Mouse (Mus musculus): Measurements from ENCODE around the gene Slc3a2. TPM values are rescaled to one million over a fixed set of nuclear protein-coding genes. Genes with fewer than 3 reads are reported as not detected.
A peak's percentile ranks its signal among the peaks of the same experiment; 100 is the strongest.

Slc3a2 gene
- polyA plus RNA-seq, 1 experiment from 2014 or later, result 77.0 TPM

- Histone ChIP-seq H3K4me2 (ENCODE audit: low read depth, low read length) (peak overlapping the region; percentile 82), H3K4me1 (replicated peaks; ENCODE audit: control insufficient read depth, insufficient read depth, low read length) (peaks cover 34% of the 10 kb centered on the region), H3K9ac (ENCODE audit: low read length) (peak overlapping the region; percentile 91), H3K9me3 (ENCODE audit: control insufficient read depth, low read length) (no peaks in the 10 kb centered on the region), H3K36me3 (ENCODE audit: control insufficient read depth, insufficient read depth, low read length) (peaks cover 11% of the 10 kb centered on the region), H3K27me3 (ENCODE audit: control insufficient read depth, insufficient read depth, low read depth, low read length) (no peaks in the 10 kb centered on the region), H3K27ac (ENCODE audit: low read length) (peak overlapping the region; percentile 94), H3K4me3 (ENCODE audit: low read length) (peak overlapping the region; percentile 89)
- ATAC-seq (ENCODE audit: low read depth), result peak; percentile 7; the same call in 1 of the 2 replicates
- WGBS, result 6% methylated on average over 13 of the region's 13 CpGs
These were observed 9.0 kb downstream of the Slc3a2 start for GRCm38 (mm10) chr19:8713997-8714652.

- H3K4me2 ChIP-seq (ENCODE audit: low read depth, low read length), result peak overlapping the region; percentile 82
- H3K27ac ChIP-seq (ENCODE audit: low read length), result peak overlapping the region; percentile 94
- H3K27me3 ChIP-seq (ENCODE audit: control insufficient read depth, insufficient read depth, low read depth, low read length), result no peaks in the 10 kb centered on the region
- peaks cover 34% of the 10 kb centered on the region for H3K4me1 ChIP-seq (replicated peaks; ENCODE audit: control insufficient read depth, insufficient read depth, low read length)
- H3K4me3 ChIP-seq (ENCODE audit: low read length), result peak overlapping the region; percentile 89
- ATAC-seq (ENCODE audit: low read depth), result peak; percentile 94
- H3K36me3 ChIP-seq (ENCODE audit: control insufficient read depth, insufficient read depth, low read length), result peaks cover 18% of the 10 kb centered on the region
- H3K9me3 ChIP-seq (ENCODE audit: control insufficient read depth, low read length), result no peaks in the 10 kb centered on the region
- under 1% methylated on average over 50 of the region's 51 CpGs for WGBS
- peak overlapping the region; percentile 91 for H3K9ac ChIP-seq (ENCODE audit: low read length)
These were observed 9.7 kb downstream of the Slc3a2 start for GRCm38 (mm10) chr19:8713306-8713996.

- peaks cover 24% of the 10 kb centered on the region for H3K36me3 ChIP-seq (ENCODE audit: control insufficient read depth, insufficient read depth, low read length)
- peak overlapping the region; percentile 91 for H3K9ac ChIP-seq (ENCODE audit: low read length)
- peak overlapping the region; percentile 94 for H3K27ac ChIP-seq (ENCODE audit: low read length)
- WGBS, result under 1% methylated on average over 13 of the region's 13 CpGs
- H3K9me3 ChIP-seq (ENCODE audit: control insufficient read depth, low read length), result no peaks in the 10 kb centered on the region
- peak overlapping the region; percentile 82 for H3K4me2 ChIP-seq (ENCODE audit: low read depth, low read length)
- H3K4me3 ChIP-seq (ENCODE audit: low read length), result peak overlapping the region; percentile 89
- peak; percentile 75 for ATAC-seq (ENCODE audit: low read depth)
- H3K27me3 ChIP-seq (ENCODE audit: control insufficient read depth, insufficient read depth, low read depth, low read length), result no peaks in the 10 kb centered on the region
- H3K4me1 ChIP-seq (replicated peaks; ENCODE audit: control insufficient read depth, insufficient read depth, low read length), result peaks cover 34% of the 10 kb centered on the region
These were observed 10.3 kb downstream of the Slc3a2 start for GRCm38 (mm10) chr19:8712870-8713305.

GRCm38 (mm10) chr19:8711949-8712869 is 11.0 kb downstream of the Slc3a2 start:
- Histone ChIP-seq H3K4me1 (replicated peaks; ENCODE audit: control insufficient read depth, insufficient read depth, low read length) (peaks cover 34% of the 10 kb centered on the region), H3K9ac (ENCODE audit: low read length) (peak overlapping the region; percentile 91), H3K36me3 (ENCODE audit: control insufficient read depth, insufficient read depth, low read length) (peaks cover 29% of the 10 kb centered on the region), H3K9me3 (ENCODE audit: control insufficient read depth, low read length) (no peaks in the 10 kb centered on the region), H3K4me3 (ENCODE audit: low read length) (peak overlapping the region; percentile 89), H3K27me3 (ENCODE audit: control insufficient read depth, insufficient read depth, low read depth, low read length) (no peaks in the 10 kb centered on the region), H3K27ac (ENCODE audit: low read length) (peak overlapping the region; percentile 94), H3K4me2 (ENCODE audit: low read depth, low read length) (peak overlapping the region; percentile 82)
- WGBS, result 41% methylated on average over 10 of the region's 10 CpGs
- no peak for ATAC-seq (ENCODE audit: low read depth)

- Histone ChIP-seq H3K4me3 (ENCODE audit: low read length) (peak overlapping the region; percentile 89), H3K9me3 (ENCODE audit: control insufficient read depth, low read length) (no peaks in the 10 kb centered on the region), H3K4me1 (replicated peaks; ENCODE audit: control insufficient read depth, insufficient read depth, low read length) (peaks cover 34% of the 10 kb centered on the region), H3K27me3 (ENCODE audit: control insufficient read depth, insufficient read depth, low read depth, low read length) (no peaks in the 10 kb centered on the region), H3K36me3 (ENCODE audit: control insufficient read depth, insufficient read depth, low read length) (peaks cover 31% of the 10 kb centered on the region), H3K27ac (ENCODE audit: low read length) (peak overlapping the region; percentile 94; the same call in 1 of the 2 replicates), H3K9ac (ENCODE audit: low read length) (peak overlapping the region; percentile 91), H3K4me2 (ENCODE audit: low read depth, low read length) (peak overlapping the region; percentile 82)
- no peak for ATAC-seq (ENCODE audit: low read depth)
- WGBS, result 47% methylated on average over 4 of the region's 4 CpGs
These were observed 11.7 kb downstream of the Slc3a2 start for GRCm38 (mm10) chr19:8711506-8711905.

GRCm38 (mm10) chr19:8710057-8710456 is 13.1 kb downstream of the Slc3a2 start:
- no peak for ATAC-seq (ENCODE audit: low read depth)
- no peak overlapping the region for H3K4me3 ChIP-seq (ENCODE audit: low read length)
- H3K9ac ChIP-seq (ENCODE audit: low read length), result no peak overlapping the region
- peaks cover 34% of the 10 kb centered on the region for H3K36me3 ChIP-seq (ENCODE audit: control insufficient read depth, insufficient read depth, low read length)
- H3K4me1 ChIP-seq (replicated peaks; ENCODE audit: control insufficient read depth, insufficient read depth, low read length), result peaks cover 34% of the 10 kb centered on the region
- peak overlapping the region; percentile 37 for H3K27ac ChIP-seq (ENCODE audit: low read length)
- no peaks in the 10 kb centered on the region for H3K27me3 ChIP-seq (ENCODE audit: control insufficient read depth, insufficient read depth, low read depth, low read length)
- WGBS, result 86% methylated on average over 2 of the region's 2 CpGs
- H3K9me3 ChIP-seq (ENCODE audit: control insufficient read depth, low read length), result no peaks in the 10 kb centered on the region
- no peak overlapping the region for H3K4me2 ChIP-seq (ENCODE audit: low read depth, low read length)

GRCm38 (mm10) chr19:8708954-8709353 is 14.2 kb downstream of the Slc3a2 start:
- Histone ChIP-seq H3K9ac (ENCODE audit: low read length) (no peak overlapping the region), H3K36me3 (ENCODE audit: control insufficient read depth, insufficient read depth, low read length) (peaks cover 34% of the 10 kb centered on the region), H3K9me3 (ENCODE audit: control insufficient read depth, low read length) (no peaks in the 10 kb centered on the region), H3K4me2 (ENCODE audit: low read depth, low read length) (no peak overlapping the region), H3K4me3 (ENCODE audit: low read length) (no peak overlapping the region), H3K27ac (ENCODE audit: low read length) (no peak overlapping the region), H3K27me3 (ENCODE audit: control insufficient read depth, insufficient read depth, low read depth, low read length) (no peaks in the 10 kb centered on the region), H3K4me1 (replicated peaks; ENCODE audit: control insufficient read depth, insufficient read depth, low read length) (peaks cover 30% of the 10 kb centered on the region)
- WGBS, result 84% methylated on average over 8 of the region's 8 CpGs
- ATAC-seq (ENCODE audit: low read depth), result no peak

GRCm38 (mm10) chr19:8706930-8707329 is 16.2 kb downstream of the Slc3a2 start:
- no peak overlapping the region for H3K4me3 ChIP-seq (ENCODE audit: low read length)
- no peak overlapping the region for H3K27ac ChIP-seq (ENCODE audit: low read length)
- WGBS, result 92% methylated on average over 7 of the region's 7 CpGs
- peaks cover 22% of the 10 kb centered on the region for H3K4me1 ChIP-seq (replicated peaks; ENCODE audit: control insufficient read depth, insufficient read depth, low read length)
- H3K4me2 ChIP-seq (ENCODE audit: low read depth, low read length), result no peak overlapping the region
- peaks cover 34% of the 10 kb centered on the region for H3K36me3 ChIP-seq (ENCODE audit: control insufficient read depth, insufficient read depth, low read length)
- no peaks in the 10 kb centered on the region for H3K27me3 ChIP-seq (ENCODE audit: control insufficient read depth, insufficient read depth, low read depth, low read length)
- no peak overlapping the region for H3K9ac ChIP-seq (ENCODE audit: low read length)
- H3K9me3 ChIP-seq (ENCODE audit: control insufficient read depth, low read length), result no peaks in the 10 kb centered on the region
- no peak for ATAC-seq (ENCODE audit: low read depth)
